Mouse (Mus musculus) erythroblast, embryonic 14.5 days (primary cell): Measurements from ENCODE around the gene Hist1h4d. TPM values are rescaled to one million over a fixed set of nuclear protein-coding genes. Genes with fewer than 3 reads are reported as not detected.
"Not testable (repeated sequence)": the region's sequence is repeated elsewhere in the genome, so short reads cannot be mapped to it uniquely, and the experiment has no call there.

Source experiments
- H3K27me3 ChIP-seq: 2 replicates; pipeline ENCODE4 v1.6.1; 2012; ENCODE audit warnings: inconsistent platforms; ENCODE audit not compliant: control insufficient read depth
- H3K36me3 ChIP-seq: 2 replicates; pipeline ENCODE4 v1.6.1; 2012; ENCODE audit warnings: mild to moderate bottlenecking, inconsistent platforms; ENCODE audit not compliant: control insufficient read depth
- H3K4me1 ChIP-seq: 2 replicates; pipeline ENCODE4 v1.6.1; 2012; ENCODE audit warnings: inconsistent platforms; ENCODE audit not compliant: control insufficient read depth
- H3K4me3 ChIP-seq: replicated peaks from 2 replicates; pipeline ENCODE3; 2012; ENCODE audit warnings: moderate library complexity, mild to moderate bottlenecking, inconsistent platforms
- H3K9me3 ChIP-seq: 2 replicates; pipeline ENCODE4 v1.6.1; 2012; ENCODE audit warnings: low read length, inconsistent platforms, mixed read lengths; ENCODE audit not compliant: control insufficient read depth
- GATA1 ChIP-seq: IDR thresholded peaks from 2 replicates; pipeline ENCODE4 v1.6.1; 2012; ENCODE audit warnings: low read length, inconsistent platforms, mixed read lengths
- TAL1 ChIP-seq: IDR thresholded peaks from 3 replicates; pipeline ENCODE4 v1.6.1; 2012; ENCODE audit warnings: low read length, inconsistent platforms, mixed read lengths
- polyA plus RNA-seq: library from polyadenylated mRNA; stranded (reverse); fragments of >175 nt; gene quantifications from 2 replicates; pipeline ENCODE4 v1.2.3, GENCODE M21; 2012

Hist1h4d gene
- polyA plus RNA-seq, 1 experiment = 11.8 TPM

DNA sequence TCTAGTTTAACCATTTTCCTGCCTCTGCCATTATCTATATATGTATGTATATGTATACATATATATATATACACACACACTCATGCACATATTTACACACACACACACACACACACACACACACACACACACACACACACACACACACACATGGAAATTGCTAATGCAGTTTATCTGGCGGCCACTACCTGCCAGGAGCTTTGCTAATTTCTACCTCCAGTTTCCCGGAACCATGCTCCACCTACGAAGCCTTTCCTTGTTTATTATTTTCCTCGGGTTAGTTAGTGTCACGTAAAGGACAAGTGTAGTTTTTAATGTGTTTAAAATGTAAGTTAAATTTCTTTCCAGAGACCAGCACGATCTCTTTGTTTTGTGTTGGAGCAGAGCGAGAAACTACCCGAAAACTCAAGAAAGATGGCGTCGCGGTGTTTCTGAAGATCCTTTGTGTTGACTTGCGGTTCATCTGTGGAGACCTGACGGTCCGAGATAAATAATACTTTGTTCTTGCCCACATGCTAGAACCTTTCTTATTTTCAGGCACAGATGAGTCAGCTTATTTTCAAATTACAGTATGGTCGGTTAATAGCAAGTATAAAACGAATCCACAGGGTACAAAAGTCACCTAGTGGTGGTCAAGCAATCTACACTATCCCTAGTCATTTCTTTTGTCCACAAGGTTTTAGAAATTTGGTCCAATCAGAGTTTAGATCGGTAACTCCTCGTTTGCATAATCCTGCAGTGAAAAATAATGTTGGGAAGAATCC, 18.5 kb upstream of the Hist1h4d start:
- H3K9me3 ChIP-seq = no peaks in the 10 kb centered on the region
- TF ChIP-seq TAL1 (no peak), GATA1 (no peak)
- peak overlapping the region; percentile 60 for H3K4me3 ChIP-seq
- no peaks in the 10 kb centered on the region for H3K36me3 ChIP-seq
- H3K27me3 ChIP-seq = no peaks in the 10 kb centered on the region
- H3K4me1 ChIP-seq = peaks cover 57% of the 10 kb centered on the region

DNA sequence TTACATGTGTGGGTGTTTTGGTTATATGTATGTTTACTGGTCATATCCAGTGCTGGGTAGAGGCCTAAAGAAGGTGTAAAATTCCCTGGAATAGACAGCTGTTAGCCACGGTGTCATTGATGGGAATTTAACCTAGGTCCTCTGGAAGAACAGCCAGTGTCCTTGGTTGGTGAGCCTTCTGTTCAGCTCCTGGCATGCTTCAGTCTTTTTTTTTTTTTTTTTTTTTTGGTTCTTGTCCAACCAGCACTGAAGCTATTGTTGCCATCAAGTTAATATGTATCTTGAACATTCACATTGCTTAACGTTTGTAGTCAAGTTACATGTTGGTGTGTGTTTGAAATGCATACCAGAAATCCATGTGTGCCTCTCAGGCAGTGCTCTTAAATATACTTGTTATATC, 16.9 kb upstream of the Hist1h4d start:
- Histone ChIP-seq H3K4me3 (no peak overlapping the region), H3K36me3 (no peaks in the 10 kb centered on the region), H3K27me3 (no peaks in the 10 kb centered on the region), H3K4me1 (peaks cover 55% of the 10 kb centered on the region), H3K9me3 (no peaks in the 10 kb centered on the region)
- TF ChIP-seq GATA1 (no peak), TAL1 (no peak)

DNA sequence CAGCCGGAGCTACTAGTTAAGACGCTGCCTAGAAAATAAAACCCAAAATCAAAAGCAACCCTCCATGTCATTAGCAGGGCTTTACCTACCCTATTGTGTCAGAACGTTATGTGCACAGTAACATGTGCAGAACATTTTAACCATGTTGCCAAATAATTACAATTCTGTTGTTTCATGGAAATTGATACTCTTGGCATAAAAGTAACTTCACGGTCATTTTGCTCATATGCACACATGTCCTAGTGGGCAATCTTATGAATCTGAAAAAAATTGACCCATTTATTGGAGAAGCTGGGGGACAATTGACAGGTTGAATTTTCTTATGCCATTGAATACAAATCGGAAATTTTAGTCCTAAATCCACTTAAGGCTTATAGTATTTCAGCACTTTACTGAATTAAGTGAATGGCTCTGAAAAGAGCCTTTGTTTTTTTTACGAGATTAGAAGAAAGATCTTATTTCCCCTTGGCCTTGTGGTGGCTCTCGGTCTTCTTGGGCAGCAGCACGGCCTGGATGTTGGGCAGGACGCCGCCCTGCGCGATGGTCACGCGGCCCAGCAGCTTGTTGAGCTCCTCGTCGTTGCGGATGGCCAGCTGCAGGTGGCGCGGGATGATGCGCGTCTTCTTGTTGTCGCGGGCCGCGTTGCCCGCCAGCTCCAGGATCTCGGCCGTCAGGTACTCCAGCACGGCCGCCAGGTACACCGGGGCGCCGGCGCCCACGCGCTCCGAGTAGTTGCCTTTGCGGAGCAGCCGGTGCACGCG, 11.0 kb upstream of the Hist1h4d start:
- H3K36me3 ChIP-seq, H3K27me3 ChIP-seq, H3K9me3 ChIP-seq: not testable (repeated sequence)
- H3K4me3 ChIP-seq = peak overlapping the region; percentile 68
- peaks cover 43% of the 10 kb centered on the region for H3K4me1 ChIP-seq

DNA sequence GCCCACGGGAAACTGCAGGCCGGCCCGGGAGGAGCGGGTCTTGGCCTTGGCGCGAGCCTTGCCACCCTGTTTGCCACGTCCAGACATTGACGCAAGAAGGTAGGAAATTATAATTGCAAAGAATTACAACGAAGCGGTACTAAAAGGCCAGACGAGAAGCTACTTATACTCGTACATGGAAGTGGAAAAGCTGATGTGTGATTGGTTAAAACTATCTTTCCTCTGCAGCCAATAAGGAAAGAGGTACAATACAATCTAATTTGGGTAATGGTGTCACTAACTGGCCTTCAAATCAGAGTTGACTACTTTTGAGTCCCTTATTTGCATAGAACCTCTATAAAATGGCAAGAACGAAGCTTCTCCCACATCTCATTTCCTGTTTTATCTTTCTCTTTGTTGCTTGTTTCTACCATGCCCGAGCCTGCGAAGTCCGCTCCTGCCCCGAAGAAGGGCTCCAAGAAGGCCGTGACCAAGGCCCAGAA, 10.3 kb upstream of the Hist1h4d start, which contains the start of the genes Hist1h2ae and Hist1h2bg:
Gene Hist1h2ae (minus strand): TSS at position 199 of the 482 bp plus-strand sequence.
Gene Hist1h2bg (plus strand): TSS at position 375 of the 482 bp plus-strand sequence.
- no peak for TF ChIP-seq TAL1
- no peak for TF ChIP-seq GATA1
- no peaks in the 10 kb centered on the region for H3K27me3 ChIP-seq

DNA sequence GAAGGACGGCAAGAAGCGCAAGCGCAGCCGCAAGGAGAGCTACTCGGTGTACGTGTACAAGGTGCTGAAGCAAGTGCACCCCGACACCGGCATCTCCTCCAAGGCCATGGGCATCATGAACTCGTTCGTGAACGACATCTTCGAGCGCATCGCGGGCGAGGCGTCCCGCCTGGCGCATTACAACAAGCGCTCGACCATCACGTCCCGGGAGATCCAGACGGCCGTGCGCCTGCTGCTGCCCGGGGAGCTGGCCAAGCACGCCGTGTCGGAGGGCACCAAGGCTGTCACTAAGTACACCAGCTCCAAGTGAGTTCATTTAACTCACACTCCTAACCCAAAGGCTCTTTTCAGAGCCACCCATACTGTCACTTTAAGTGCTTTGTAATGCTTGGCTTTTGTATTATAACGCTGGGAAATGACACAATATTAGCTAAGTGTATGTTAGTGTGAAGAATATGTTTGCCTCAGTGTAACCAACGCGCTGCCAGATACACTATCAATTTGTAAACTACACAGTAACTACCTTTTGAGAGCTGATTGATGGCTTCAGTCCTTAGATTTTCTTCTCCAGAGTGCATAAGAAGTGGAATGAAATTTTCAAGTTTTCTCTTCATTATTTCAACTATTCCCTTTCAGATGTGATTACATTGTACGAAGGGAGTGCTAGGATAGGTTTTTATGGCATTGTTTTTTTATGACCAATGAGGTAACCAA, 9.7 kb upstream of the Hist1h4d start:
- H3K9me3 ChIP-seq, H3K27me3 ChIP-seq, H3K36me3 ChIP-seq: not testable (repeated sequence)
- Histone ChIP-seq H3K4me1 (peaks cover 39% of the 10 kb centered on the region), H3K4me3 (peak overlapping the region; percentile 72)

More for the DNA sequence above, 10.3 kb upstream of the Hist1h4d start, which contains the start of the genes Hist1h2ae and Hist1h2bg:
- Histone ChIP-seq H3K9me3 (no peaks in the 10 kb centered on the region), H3K4me3 (peak within 1 kb of the TSS; percentile 72), H3K36me3 (no peaks in the 10 kb centered on the region; the same call in 1 of the 2 replicates), H3K4me1 (peaks cover 38% of the 10 kb centered on the region)

DNA sequence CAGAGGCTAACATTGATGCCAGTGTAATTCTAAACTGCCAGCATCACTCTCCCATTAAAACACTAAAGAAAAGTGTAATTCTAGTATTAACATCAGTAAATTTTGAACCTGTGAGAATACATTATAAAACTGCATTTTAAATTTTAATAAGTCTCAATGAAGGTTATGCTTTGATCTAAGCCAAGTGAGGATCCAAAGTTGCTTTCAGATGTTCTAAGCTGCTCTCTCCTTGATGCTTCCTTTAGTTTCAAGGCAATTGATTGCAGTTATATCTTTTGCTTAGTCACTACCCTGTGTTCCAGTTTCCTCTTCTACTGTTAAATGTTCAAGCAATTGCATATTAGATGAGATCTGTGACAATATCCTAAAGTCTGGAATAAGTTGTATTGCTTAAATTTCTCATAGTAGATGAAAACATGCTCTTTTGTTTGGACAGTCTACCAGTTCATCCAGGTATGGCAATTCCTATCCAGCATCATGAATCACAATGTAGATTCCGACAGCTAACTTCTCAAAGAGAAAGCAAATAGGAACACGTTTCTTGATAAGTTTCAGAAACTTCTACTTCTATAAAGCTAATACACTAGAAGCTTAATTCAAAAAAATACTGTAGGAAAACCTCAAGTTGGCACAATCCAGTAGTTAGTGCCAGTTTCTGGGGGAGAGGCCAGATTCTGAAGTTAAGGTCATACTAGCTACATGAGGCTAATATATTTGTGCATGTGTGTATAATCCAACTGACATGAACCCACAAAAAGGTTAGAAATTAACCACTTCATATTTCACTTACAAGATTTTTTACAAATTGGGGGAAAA, 9.0 kb upstream of the Hist1h4d start:
- TF ChIP-seq GATA1 (no peak), TAL1 (no peak)
- Histone ChIP-seq H3K4me3 (peak overlapping the region; percentile 72), H3K27me3 (no peaks in the 10 kb centered on the region), H3K9me3 (no peaks in the 10 kb centered on the region), H3K4me1 (peaks cover 40% of the 10 kb centered on the region), H3K36me3 (peaks cover 2% of the 10 kb centered on the region)

DNA sequence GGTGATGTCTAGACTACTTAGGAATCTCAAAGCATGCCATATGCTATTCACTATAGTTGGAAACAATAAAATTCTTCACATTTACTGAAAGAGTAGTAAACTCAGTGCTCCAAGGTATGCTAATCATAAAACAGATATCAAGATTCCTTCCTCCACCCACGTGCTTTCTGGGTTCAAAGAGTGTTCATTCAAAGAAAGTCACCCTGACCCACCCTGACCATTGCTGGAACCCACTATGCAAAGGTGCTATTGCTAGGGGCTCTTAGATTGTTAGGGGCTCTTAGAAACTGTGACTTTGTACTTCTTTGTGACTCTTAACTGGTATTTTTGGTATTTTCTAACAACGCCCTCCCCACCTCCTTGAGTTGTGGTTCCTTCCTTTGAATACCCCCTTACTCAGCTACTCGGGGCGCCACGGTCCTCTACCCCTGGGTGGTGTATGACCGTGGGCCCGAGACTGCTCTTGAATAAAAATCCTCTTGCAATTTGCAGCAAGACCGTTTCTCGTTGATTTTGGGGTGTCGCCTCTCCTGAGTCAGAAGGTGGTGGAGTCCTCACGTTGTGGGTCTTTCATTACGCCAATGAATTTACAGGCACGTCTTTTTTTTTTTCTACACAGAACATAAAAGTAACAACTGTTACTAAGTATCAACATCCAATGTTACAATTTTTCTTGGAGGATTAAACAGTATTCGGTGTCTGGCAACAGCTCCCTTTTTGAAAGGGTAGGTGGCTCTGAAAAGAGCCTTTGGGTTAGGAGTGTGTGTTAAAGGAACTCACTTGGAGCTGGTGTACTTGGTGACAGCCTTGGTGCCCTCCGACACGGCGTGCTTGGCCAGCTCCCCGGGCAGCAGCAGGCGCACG, 8.1 kb upstream of the Hist1h4d start:
- Histone ChIP-seq H3K4me3 (peak overlapping the region; percentile 72), H3K4me1 (peaks cover 39% of the 10 kb centered on the region)
- H3K27me3 ChIP-seq, H3K9me3 ChIP-seq, H3K36me3 ChIP-seq: not testable (repeated sequence)

DNA sequence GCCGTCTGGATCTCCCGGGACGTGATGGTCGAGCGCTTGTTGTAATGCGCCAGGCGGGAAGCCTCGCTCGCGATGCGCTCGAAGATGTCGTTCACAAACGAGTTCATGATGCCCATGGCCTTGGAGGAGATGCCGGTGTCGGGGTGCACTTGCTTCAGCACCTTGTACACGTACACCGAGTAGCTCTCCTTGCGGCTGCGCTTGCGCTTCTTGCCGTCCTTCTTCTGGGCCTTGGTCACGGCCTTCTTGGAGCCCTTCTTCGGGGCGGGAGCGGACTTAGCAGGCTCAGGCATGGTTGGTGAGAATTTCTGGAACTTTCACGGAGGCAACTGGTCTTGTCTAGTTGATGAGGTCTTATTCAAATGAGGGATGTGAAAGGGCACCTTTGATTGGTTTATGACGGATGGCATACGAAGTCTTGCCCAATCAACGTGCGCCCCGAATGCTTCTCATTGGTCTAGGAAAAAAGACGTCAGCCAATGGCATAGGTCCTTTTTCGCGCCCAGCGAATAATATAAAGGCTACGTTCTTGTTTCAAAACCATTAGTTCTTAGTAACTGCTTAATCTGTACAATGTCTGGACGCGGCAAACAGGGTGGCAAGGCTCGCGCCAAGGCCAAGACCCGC, 7.4 kb upstream of the Hist1h4d start, which contains the start of the genes Hist1h2bf and Hist1h2ad:
Gene Hist1h2bf (minus strand): TSS at position 299 of the 627 bp plus-strand sequence.
Gene Hist1h2ad (plus strand): TSS at position 484 of the 627 bp plus-strand sequence.
- not testable (repeated sequence) for H3K36me3 ChIP-seq, H3K9me3 ChIP-seq, H3K27me3 ChIP-seq
- Histone ChIP-seq H3K4me1 (peaks cover 39% of the 10 kb centered on the region), H3K4me3 (peak within 1 kb of the TSS; percentile 72)

DNA sequence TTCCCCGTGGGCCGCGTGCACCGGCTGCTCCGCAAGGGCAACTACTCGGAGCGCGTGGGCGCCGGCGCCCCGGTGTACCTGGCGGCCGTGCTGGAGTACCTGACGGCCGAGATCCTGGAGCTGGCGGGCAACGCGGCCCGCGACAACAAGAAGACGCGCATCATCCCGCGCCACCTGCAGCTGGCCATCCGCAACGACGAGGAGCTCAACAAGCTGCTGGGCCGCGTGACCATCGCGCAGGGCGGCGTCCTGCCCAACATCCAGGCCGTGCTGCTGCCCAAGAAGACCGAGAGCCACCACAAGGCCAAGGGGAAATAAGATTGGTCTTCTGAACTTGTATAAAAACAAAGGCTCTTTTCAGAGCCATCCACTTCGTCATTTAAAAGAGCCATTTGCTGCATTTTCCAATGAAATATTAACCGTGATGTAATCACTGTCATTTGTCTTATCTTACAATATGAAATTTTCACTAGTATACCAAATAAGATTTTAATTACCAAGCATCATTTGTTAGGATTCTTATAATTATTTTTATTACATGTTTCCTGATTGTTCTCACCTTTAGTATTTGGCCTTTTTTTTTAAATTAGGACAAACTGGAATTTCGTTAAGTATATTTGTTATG, 6.7 kb upstream of the Hist1h4d start:
- Histone ChIP-seq H3K4me1 (peaks cover 39% of the 10 kb centered on the region), H3K4me3 (peak overlapping the region; percentile 64)
- H3K9me3 ChIP-seq, H3K36me3 ChIP-seq, H3K27me3 ChIP-seq: not testable (repeated sequence)
